Mouse (Mus musculus) R1 (cell line): ENCODE results near the gene Ripk3.
A peak's percentile ranks its signal among the peaks of the same experiment; 100 is the strongest.

Source experiments
- DNase-seq: peaks from one replicate; pipeline ENCODE4 v3.0.0-alpha.2; 2018; ENCODE audit warnings: low read depth, low spot score

Ripk3 gene

GRCm38 (mm10) chr14:55762001-55762821 is 26.5 kb downstream of the Ripk3 start:
- peak; percentile 66 for DNase-seq

GRCm38 (mm10) chr14:55761163-55761562 is 27.5 kb downstream of the Ripk3 start, which contains the start of gene Ltb4r2:
Gene Ltb4r2 (plus strand): TSS chr14:55761428.
- DNase-seq: no peak

GRCm38 (mm10) chr14:55760156-55760555 is 28.5 kb downstream of the Ripk3 start:
- DNase-seq: peak; percentile 84

GRCm38 (mm10) chr14:55758363-55758784 is 30.3 kb downstream of the Ripk3 start, which contains the start of gene Cideb:
Gene Cideb (minus strand): TSS chr14:55758458.
- peak; percentile 79 for DNase-seq

- DNase-seq: no peak
Observed at GRCm38 (mm10) chr14:55757566-55757965, 31.1 kb downstream of the Ripk3 start.

GRCm38 (mm10) chr14:55747051-55747847 is 41.4 kb downstream of the Ripk3 start:
- peak; percentile 40 for DNase-seq

GRCm38 (mm10) chr14:55745861-55746237 is 42.8 kb downstream of the Ripk3 start:
- no peak for DNase-seq

GRCm38 (mm10) chr14:55745180-55745860 is 43.3 kb downstream of the Ripk3 start, which contains the start of the genes Dhrs1 and Nop9:
Gene Dhrs1 (minus strand): TSS chr14:55745690.
Gene Nop9 (plus strand): TSS chr14:55745693.
- DNase-seq: peak; percentile 90

- peak; percentile 82 for DNase-seq
Observed at GRCm38 (mm10) chr14:55743711-55744110, 45.0 kb downstream of the Ripk3 start.

- no peak for DNase-seq
Observed at GRCm38 (mm10) chr14:55737086-55737687, 51.5 kb downstream of the Ripk3 start.

- DNase-seq: no peak
Observed at GRCm38 (mm10) chr14:55735758-55736157, 52.9 kb downstream of the Ripk3 start.

- no peak for DNase-seq
Observed at GRCm38 (mm10) chr14:55735334-55735733, 53.3 kb downstream of the Ripk3 start.
